Mouse (Mus musculus): ENCODE measurements at regions not wholly inside any gene's neighbourhood (a gene's known extent, or its start where the extent isn't known, plus 50 kb on each side); places are given as distances from the start of the nearest gene placed in this dataset.

DNA sequence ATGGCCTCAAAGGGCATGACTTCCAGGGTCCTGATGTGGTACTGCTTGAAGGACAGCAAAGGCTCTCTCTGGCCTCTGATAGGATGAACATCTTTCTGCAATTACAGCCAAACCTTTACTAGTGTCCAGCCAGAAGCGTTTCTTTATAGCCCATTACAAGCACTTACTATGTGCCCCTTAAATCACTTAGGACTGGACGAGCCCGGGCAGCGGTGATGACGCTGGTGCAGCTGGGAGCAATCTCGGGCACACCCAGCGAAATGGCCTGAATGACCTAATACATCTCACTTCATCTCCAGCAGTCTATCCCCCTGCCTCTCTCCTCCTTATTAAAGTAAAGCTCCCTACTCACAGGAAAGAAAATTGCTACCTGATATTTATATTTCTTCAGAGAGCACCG is 69.6 kb upstream of the Sorcs3 start:
- no peak for TF ChIP-seq CTCF (IDR thresholded peaks at IDR 0.05 in 2 of 3, conservative IDR thresholded peaks at IDR 0.05 in 1 of 3; ENCODE audit: control insufficient read depth in 1 of 3, insufficient read depth in 1 of 3, low read depth in 2 of 3, low read length in 3 of 3, poor library complexity in 1 of 3, severe bottlenecking in 1 of 3)
- no peak for TF ChIP-seq TAL1 (IDR thresholded peaks at IDR 0.05; ENCODE audit: low read length)
- no peak for TF ChIP-seq RAD21 (IDR thresholded peaks at IDR 0.05; ENCODE audit: low read depth, low read length)
- no peak for TF ChIP-seq EP300 (IDR thresholded peaks at IDR 0.05; ENCODE audit: low read depth in 1 of 2, low read length in 2 of 2)
- TF ChIP-seq ELF1 (IDR thresholded peaks at IDR 0.05; ENCODE audit: low read depth, low read length): no peak
- no peak for TF ChIP-seq ZC3H11A (IDR thresholded peaks at IDR 0.05; ENCODE audit: low read depth, low read length)
- no peak for TF ChIP-seq ZNF384 (IDR thresholded peaks at IDR 0.05; ENCODE audit: low read depth, low read length)
- TF ChIP-seq BHLHE40 (IDR thresholded peaks at IDR 0.05; ENCODE audit: borderline replicate concordance, low read depth, low read length): no peak
- no peak for TF ChIP-seq RCOR1 (IDR thresholded peaks at IDR 0.05; ENCODE audit: low read depth, low read length)
- no peak for TF ChIP-seq POLR2AphosphoS2 (IDR thresholded peaks at IDR 0.05; ENCODE audit: low read length)
- TF ChIP-seq POLR2AphosphoS5 (IDR thresholded peaks at IDR 0.05; ENCODE audit: borderline replicate concordance, low read depth, low read length): no peak
- no peak for TF ChIP-seq NELFE (IDR thresholded peaks at IDR 0.05; ENCODE audit: low read depth, low read length)
- no peak for TF ChIP-seq TCF12 (IDR thresholded peaks at IDR 0.05; ENCODE audit: low read depth, low read length)

Data from MEL (cell line).